Mouse (Mus musculus) heart, postnatal 0 days (tissue): Measurements from ENCODE around the gene Kcnk10. TPM values are rescaled to one million over a fixed set of nuclear protein-coding genes. Genes with fewer than 3 reads are reported as not detected.

ENCODE experiments used
- ATAC-seq: fragments of 200-750 bp; cut with Nextera tagmentation; 2 replicates; pipeline ENCODE4 v1.8.0; 2017; ENCODE audit warnings: low read depth, moderate number of reproducible peaks, moderate library complexity; ENCODE audit not compliant: insufficient read depth
- DNase-seq: peaks from one replicate; pipeline ENCODE4 v3.0.0-alpha.2; 2016; ENCODE audit warnings: low spot score
- H3K27ac ChIP-seq: fragments of 300-500 bp; sonication (generic); 2 replicates; pipeline ENCODE4 v1.5.1; 2014; ENCODE audit warnings: low read depth, mild to moderate bottlenecking
- H3K27me3 ChIP-seq: fragments of 300-500 bp; sonication (generic); 2 replicates; pipeline ENCODE4 v1.6.1; 2014; ENCODE audit warnings: low read length, mixed read lengths; ENCODE audit not compliant: control insufficient read depth, insufficient read depth
- H3K36me3 ChIP-seq: fragments of 300-500 bp; sonication (generic); replicated peaks from 2 replicates; pipeline ENCODE4 v1.6.1; 2014; ENCODE audit warnings: low read length, mixed read lengths; ENCODE audit not compliant: control insufficient read depth, insufficient read depth
- H3K4me1 ChIP-seq: fragments of 300-500 bp; sonication (generic); 2 replicates; pipeline ENCODE4 v1.6.1; 2014; ENCODE audit warnings: antibody characterized with exemption; ENCODE audit not compliant: control insufficient read depth, insufficient read depth
- H3K4me2 ChIP-seq: fragments of 300-500 bp; sonication (generic); 2 replicates; pipeline ENCODE4 v1.6.1; 2014; ENCODE audit warnings: low read depth, mild to moderate bottlenecking, low read length, moderate library complexity
- H3K4me3 ChIP-seq: fragments of 300-500 bp; sonication (generic); 2 replicates; pipeline ENCODE4 v1.5.1; 2014; ENCODE audit warnings: low read depth, low read length
- H3K9ac ChIP-seq: fragments of 300-500 bp; sonication (generic); replicated peaks from 2 replicates; pipeline ENCODE4 v1.6.1; 2014; ENCODE audit warnings: low read depth, low read length, mixed read lengths
- H3K9me3 ChIP-seq: fragments of 300-500 bp; sonication (generic); replicated peaks from 2 replicates; pipeline ENCODE4 v1.6.1; 2016; ENCODE audit warnings: low read length; ENCODE audit not compliant: control insufficient read depth
- CTCF ChIP-seq: IDR thresholded peaks from 2 replicates; pipeline ENCODE4 v1.5.1; 2016; ENCODE audit warnings: antibody characterized with exemption, control low read depth, low read depth
- EP300 ChIP-seq: IDR thresholded peaks from 2 replicates; pipeline ENCODE4 v1.6.1; 2016; ENCODE audit warnings: antibody characterized with exemption, low read depth
- whole genome bisulfite sequencing: fragments of 180-500 bp; shearing (Covaris S2); extraction: QIAGEN DNeasy Blood & Tissue Kit; methylation state at CpG from one replicate; pipeline ENCODE4 v1.1.7; 2014; 5-methylcytosine and 5-hydroxymethylcytosine counted together
- polyA plus RNA-seq: library from polyadenylated mRNA; unstranded; fragments of >200 nt; fragmentation: Nextera tagmentation; extraction: Ambion mirVana; gene quantifications from 2 replicates; pipeline ENCODE4 v1.2.1, GENCODE M21; 2015
- total RNA-seq: library from RNA; depleted of rRNA; stranded (reverse); fragments of >200 nt; gene quantifications from 2 replicates; pipeline ENCODE4 v1.2.3, GENCODE M21; 2014; ENCODE audit warnings: low replicate concordance

Gene Kcnk10
- total and polyA plus RNA-seq, 2 experiments from 2014 or later = not detected

GRCm38 (mm10) chr12:98430683-98431082, 147.4 kb downstream of the Kcnk10 start:
- DNase-seq = no peak
- H3K9ac ChIP-seq = no peak overlapping the region
- no peak overlapping the region for H3K4me3 ChIP-seq
- no peaks in the 10 kb centered on the region for H3K4me1 ChIP-seq
- no peak overlapping the region for H3K27ac ChIP-seq
- H3K4me2 ChIP-seq = no peak overlapping the region
- H3K36me3 ChIP-seq = no peaks in the 10 kb centered on the region
- no peaks in the 10 kb centered on the region for H3K9me3 ChIP-seq
- no peaks in the 10 kb centered on the region for H3K27me3 ChIP-seq
- no peak for ATAC-seq
- 73% methylated on average over 5 of the region's 5 CpGs for WGBS
- TF ChIP-seq CTCF (no peak), EP300 (no peak)

GRCm38 (mm10) chr12:98421340-98421739, 156.8 kb downstream of the Kcnk10 start:
- H3K4me1 ChIP-seq = no peaks in the 10 kb centered on the region
- no peaks in the 10 kb centered on the region for H3K9me3 ChIP-seq
- no peak overlapping the region for H3K9ac ChIP-seq
- DNase-seq (no peak), ATAC-seq (no peak)
- 66% methylated on average over 7 of the region's 7 CpGs for WGBS
- TF ChIP-seq EP300 (no peak), CTCF (no peak)
- no peaks in the 10 kb centered on the region for H3K27me3 ChIP-seq
- H3K27ac ChIP-seq = no peak overlapping the region
- no peaks in the 10 kb centered on the region for H3K36me3 ChIP-seq
- no peak overlapping the region for H3K4me2 ChIP-seq
- no peak overlapping the region for H3K4me3 ChIP-seq

- H3K9me3 ChIP-seq = no peaks in the 10 kb centered on the region
- no peaks in the 10 kb centered on the region for H3K27me3 ChIP-seq
- no peak overlapping the region for H3K27ac ChIP-seq
- no peak overlapping the region for H3K4me3 ChIP-seq
- WGBS = 69% methylated on average over 6 of the region's 6 CpGs
- no peak overlapping the region for H3K9ac ChIP-seq
- H3K36me3 ChIP-seq = no peaks in the 10 kb centered on the region
- no peaks in the 10 kb centered on the region for H3K4me1 ChIP-seq
- no peak for ATAC-seq
- H3K4me2 ChIP-seq = no peak overlapping the region
- no peak for DNase-seq
- TF ChIP-seq CTCF (no peak), EP300 (no peak)
Measured at GRCm38 (mm10) chr12:98419849-98420248, 158.3 kb downstream of the Kcnk10 start.

- H3K4me1 ChIP-seq = no peaks in the 10 kb centered on the region
- no peaks in the 10 kb centered on the region for H3K27me3 ChIP-seq
- 41% methylated on average over 2 of the region's 2 CpGs for WGBS
- H3K4me2 ChIP-seq = no peak overlapping the region
- no peak overlapping the region for H3K9ac ChIP-seq
- no peaks in the 10 kb centered on the region for H3K9me3 ChIP-seq
- no peak for ATAC-seq
- DNase-seq = peak; percentile 16
- no peak overlapping the region for H3K4me3 ChIP-seq
- H3K36me3 ChIP-seq = no peaks in the 10 kb centered on the region
- H3K27ac ChIP-seq = no peak overlapping the region
- TF ChIP-seq CTCF = peak; percentile 34
- TF ChIP-seq EP300 = no peak
Measured at GRCm38 (mm10) chr12:98409580-98409979, 168.5 kb downstream of the Kcnk10 start.

GRCm38 (mm10) chr12:98406598-98406997, 171.5 kb downstream of the Kcnk10 start:
- Histone ChIP-seq H3K9me3 (no peaks in the 10 kb centered on the region), H3K27ac (no peak overlapping the region)
- 51% methylated on average over 1 of the region's 1 CpGs for WGBS

GRCm38 (mm10) chr12:98406076-98406475, 172.0 kb downstream of the Kcnk10 start:
- DNase-seq (no peak), ATAC-seq (no peak)
- Histone ChIP-seq H3K27ac (no peak overlapping the region), H3K9ac (no peak overlapping the region), H3K27me3 (no peaks in the 10 kb centered on the region), H3K4me1 (no peaks in the 10 kb centered on the region), H3K4me3 (no peak overlapping the region), H3K4me2 (no peak overlapping the region), H3K36me3 (no peaks in the 10 kb centered on the region), H3K9me3 (no peaks in the 10 kb centered on the region)
- WGBS = 73% methylated on average over 4 of the region's 4 CpGs
- no peak for TF ChIP-seq EP300

More at GRCm38 (mm10) chr12:98406598-98406997, 171.5 kb downstream of the Kcnk10 start:
- Histone ChIP-seq H3K4me1 (no peaks in the 10 kb centered on the region), H3K4me3 (no peak overlapping the region), H3K27me3 (no peaks in the 10 kb centered on the region), H3K4me2 (no peak overlapping the region), H3K9ac (no peak overlapping the region), H3K36me3 (no peaks in the 10 kb centered on the region)
- DNase-seq = no peak
- ATAC-seq = no peak
- TF ChIP-seq CTCF (no peak), EP300 (no peak)
